Mouse (Mus musculus) brain, embryonic 14.5 days (tissue): ENCODE data around the gene Rpusd2.

Source experiments
- CTCF ChIP-seq: fragments of 200-500 bp; IDR thresholded peaks from 2 replicates; pipeline ENCODE4 v1.5.1; 2012; ENCODE audit warnings: inconsistent platforms, mild to moderate bottlenecking, moderate library complexity, borderline replicate concordance; ENCODE audit not compliant: insufficient read depth, insufficient read length; ENCODE audit errors: extremely low read depth
- POLR2A ChIP-seq: fragments of 200-500 bp; IDR thresholded peaks from 2 replicates; pipeline ENCODE4 v1.6.1; 2012; ENCODE audit warnings: mild to moderate bottlenecking, inconsistent platforms, borderline replicate concordance; ENCODE audit not compliant: poor library complexity, insufficient read depth, insufficient read length, severe bottlenecking; ENCODE audit errors: extremely low read depth

GRCm38 (mm10) chr2:119025239-119025616, 9.4 kb upstream of the Rpusd2 start:
- no peak for TF ChIP-seq CTCF
- TF ChIP-seq POLR2A: no peak
